Mouse (Mus musculus) CH12.LX (cell line): Measurements from ENCODE around the gene Scp2. TPM values are rescaled to one million over a fixed set of nuclear protein-coding genes. Genes with fewer than 3 reads are reported as not detected.

Experiments used
- DNase-seq: peaks from one replicate; pipeline ENCODE4 v3.0.0-alpha.2; 2013; ENCODE audit errors: extremely low read depth
- H3K27ac ChIP-seq: 2 replicates; pipeline ENCODE4 v1.5.1; 2012; ENCODE audit warnings: low read depth, mild to moderate bottlenecking, control low read depth, moderate library complexity; ENCODE audit not compliant: insufficient read depth
- H3K27me3 ChIP-seq: replicated peaks from 2 replicates; pipeline ENCODE3; 2012; ENCODE audit warnings: inconsistent platforms
- H3K36me3 ChIP-seq, 2 experiments: replicated peaks in 1 of 2; 2 replicates each; pipeline versions ENCODE3 to v1.6.1; 2012; ENCODE audit warnings: inconsistent platforms in 1 of 2, low read length in 1 of 2, mild to moderate bottlenecking in 1 of 2, mixed read lengths in 1 of 2, moderate library complexity in 1 of 2; ENCODE audit not compliant: control insufficient read depth in 1 of 2, insufficient read depth in 1 of 2
- H3K4me1 ChIP-seq, 2 experiments: 2 replicates each; pipeline ENCODE4 v1.6.1; 2012; ENCODE audit warnings: inconsistent platforms in 1 of 2, moderate library complexity in 1 of 2; ENCODE audit not compliant: insufficient read depth in 2 of 2, control insufficient read depth in 1 of 2
- H3K4me2 ChIP-seq: 2 replicates; pipeline ENCODE4 v1.6.1; 2012; ENCODE audit warnings: low read depth, mild to moderate bottlenecking, control low read depth; ENCODE audit not compliant: poor library complexity, insufficient read depth, severe bottlenecking
- H3K4me3 ChIP-seq, 3 experiments: fragments of 150-350 bp in 1 of 3; sonication (generic) in 1 of 3; replicated peaks in 1 of 3; 2 replicates each; pipeline versions ENCODE3 to v1.5.1; 2011 to 2012; ENCODE audit warnings: low read depth in 2 of 3, low read length in 2 of 3, mild to moderate bottlenecking in 2 of 3, moderate library complexity in 2 of 3, control low read depth in 1 of 3, improper control_type of control experiment in 1 of 3, inconsistent platforms in 1 of 3, mixed read lengths in 1 of 3; ENCODE audit not compliant: poor library complexity in 1 of 3
- H3K79me2 ChIP-seq: replicated peaks from 2 replicates; pipeline ENCODE4 v1.6.1; 2012; ENCODE audit warnings: mild to moderate bottlenecking, moderate library complexity; ENCODE audit not compliant: control insufficient read depth, poor library complexity, insufficient read depth, severe bottlenecking; ENCODE audit errors: extremely low read depth
- H3K9ac ChIP-seq: 2 replicates; pipeline ENCODE4 v1.6.1; 2012; ENCODE audit warnings: low read depth, mild to moderate bottlenecking, control low read depth, moderate library complexity; ENCODE audit not compliant: insufficient read depth
- H3K9me3 ChIP-seq: replicated peaks from 2 replicates; pipeline ENCODE3; 2012; ENCODE audit warnings: low read length, inconsistent platforms, mixed read lengths
- BHLHE40 ChIP-seq: IDR thresholded peaks from 2 replicates; pipeline ENCODE4 v1.6.1; 2011; ENCODE audit warnings: mild to moderate bottlenecking, low read depth, low read length, improper control_type of control experiment
- CHD1 ChIP-seq: IDR thresholded peaks from 2 replicates; pipeline ENCODE4 v1.6.1; 2012; ENCODE audit warnings: low read depth, low read length, improper control_type of control experiment, inconsistent platforms
- CHD2 ChIP-seq: IDR thresholded peaks from 2 replicates; pipeline ENCODE4 v1.6.1; 2011; ENCODE audit warnings: low read length, improper control_type of control experiment
- CTCF ChIP-seq, 2 experiments: IDR thresholded peaks in 1 of 2; conservative IDR thresholded peaks in 1 of 2; 2 replicates each; pipeline ENCODE4 v1.5.1; 2011 to 2012; ENCODE audit warnings: low read depth in 2 of 2, low read length in 2 of 2, improper control_type of control experiment in 1 of 2, inconsistent platforms in 1 of 2, mild to moderate bottlenecking in 1 of 2, moderate library complexity in 1 of 2
- E2F4 ChIP-seq: IDR thresholded peaks from 2 replicates; pipeline ENCODE4 v1.6.1; 2011; ENCODE audit warnings: low read depth, low read length, improper control_type of control experiment; ENCODE audit not compliant: insufficient replicate concordance
- ELF1 ChIP-seq: IDR thresholded peaks from 2 replicates; pipeline ENCODE4 v1.6.1; 2014; ENCODE audit warnings: low read depth, mild to moderate bottlenecking, inconsistent platforms, low read length, improper control_type of control experiment
- EP300 ChIP-seq: IDR thresholded peaks from 2 replicates; pipeline ENCODE4 v1.6.1; 2011; ENCODE audit warnings: low read length, improper control_type of control experiment
- ETS1 ChIP-seq: conservative IDR thresholded peaks from 2 replicates; pipeline ENCODE4 v1.6.1; 2012; ENCODE audit warnings: low read depth, mild to moderate bottlenecking, inconsistent platforms, low read length, improper control_type of control experiment, moderate library complexity
- GABPA ChIP-seq: IDR thresholded peaks from 2 replicates; pipeline ENCODE4 v1.6.1; 2012; ENCODE audit warnings: low read depth, low read length, improper control_type of control experiment, inconsistent platforms; ENCODE audit not compliant: insufficient replicate concordance
- HCFC1 ChIP-seq: IDR thresholded peaks from 2 replicates; pipeline ENCODE4 v1.6.1; 2012; ENCODE audit warnings: low read depth, mild to moderate bottlenecking, inconsistent platforms, low read length, improper control_type of control experiment
- IRF4 ChIP-seq: IDR thresholded peaks from 2 replicates; pipeline ENCODE4 v1.6.1; 2014; ENCODE audit warnings: low read depth, mild to moderate bottlenecking, inconsistent platforms, low read length, improper control_type of control experiment
- JUN ChIP-seq: IDR thresholded peaks from 2 replicates; pipeline ENCODE4 v1.6.1; 2011; ENCODE audit warnings: low read depth, mild to moderate bottlenecking, low read length, improper control_type of control experiment, moderate library complexity; ENCODE audit not compliant: insufficient read depth
- JUND ChIP-seq: conservative IDR thresholded peaks from 2 replicates; pipeline ENCODE4 v1.6.1; 2011; ENCODE audit warnings: low read depth, low read length, improper control_type of control experiment
- KAT2A ChIP-seq: IDR thresholded peaks from 2 replicates; pipeline ENCODE4 v1.6.1; 2012; ENCODE audit warnings: low read length, improper control_type of control experiment, inconsistent platforms; ENCODE audit not compliant: insufficient replicate concordance
- MAFK ChIP-seq: IDR thresholded peaks from 2 replicates; pipeline ENCODE4 v1.6.1; 2011; ENCODE audit warnings: low read length, improper control_type of control experiment; ENCODE audit not compliant: insufficient replicate concordance
- MAX ChIP-seq: IDR thresholded peaks from 2 replicates; pipeline ENCODE4 v1.6.1; 2011; ENCODE audit warnings: low read length, improper control_type of control experiment
- MAZ ChIP-seq: IDR thresholded peaks from 2 replicates; pipeline ENCODE4 v1.6.1; 2012; ENCODE audit warnings: low read depth, mild to moderate bottlenecking, inconsistent platforms, low read length, improper control_type of control experiment, moderate library complexity
- MEF2A ChIP-seq: IDR thresholded peaks from 2 replicates; pipeline ENCODE4 v1.6.1; 2014; ENCODE audit warnings: low read depth, mild to moderate bottlenecking, inconsistent platforms, low read length, improper control_type of control experiment, borderline replicate concordance
- MXI1 ChIP-seq: IDR thresholded peaks from 2 replicates; pipeline ENCODE4 v1.6.1; 2011; ENCODE audit warnings: mild to moderate bottlenecking, low read depth, low read length, improper control_type of control experiment
- MYC ChIP-seq: IDR thresholded peaks from 2 replicates; pipeline ENCODE4 v1.6.1; 2011; ENCODE audit warnings: low read depth, mild to moderate bottlenecking, improper control_type of control experiment, low read length
- NELFE ChIP-seq: IDR thresholded peaks from 2 replicates; pipeline ENCODE4 v1.6.1; 2011; ENCODE audit warnings: low read depth, low read length, improper control_type of control experiment
- NRF1 ChIP-seq: IDR thresholded peaks from 2 replicates; pipeline ENCODE4 v1.6.1; 2014; ENCODE audit warnings: low read depth, mild to moderate bottlenecking, inconsistent platforms, low read length, improper control_type of control experiment, moderate library complexity
- PAX5 ChIP-seq: IDR thresholded peaks from 2 replicates; pipeline ENCODE4 v1.6.1; 2012; ENCODE audit warnings: low read length, inconsistent platforms, mixed read lengths
- POLR2A ChIP-seq: IDR thresholded peaks from 2 replicates; pipeline ENCODE4 v1.6.1; 2011; ENCODE audit warnings: low read depth, mild to moderate bottlenecking, improper control_type of control experiment, low read length
- POLR2AphosphoS2 ChIP-seq: IDR thresholded peaks from 2 replicates; pipeline ENCODE4 v1.6.1; 2011; ENCODE audit warnings: low read depth, low read length, improper control_type of control experiment
- RAD21 ChIP-seq: IDR thresholded peaks from 2 replicates; pipeline ENCODE4 v1.6.1; 2011; ENCODE audit warnings: low read depth, mild to moderate bottlenecking, low read length, improper control_type of control experiment, moderate library complexity
- RCOR1 ChIP-seq: conservative IDR thresholded peaks from 2 replicates; pipeline ENCODE4 v1.6.1; 2012; ENCODE audit warnings: low read depth, mild to moderate bottlenecking, inconsistent platforms, low read length, improper control_type of control experiment
- SIN3A ChIP-seq: IDR thresholded peaks from 2 replicates; pipeline ENCODE4 v1.6.1; 2012; ENCODE audit warnings: low read length, improper control_type of control experiment, inconsistent platforms
- SMC3 ChIP-seq: IDR thresholded peaks from 2 replicates; pipeline ENCODE4 v1.6.1; 2011; ENCODE audit warnings: low read depth, low read length, improper control_type of control experiment
- TBP ChIP-seq: conservative IDR thresholded peaks from 2 replicates; pipeline ENCODE4 v1.6.1; 2011; ENCODE audit warnings: low read depth, low read length, improper control_type of control experiment
- TCF12 ChIP-seq: IDR thresholded peaks from 2 replicates; pipeline ENCODE4 v1.6.1; 2014; ENCODE audit warnings: low read depth, mild to moderate bottlenecking, inconsistent platforms, low read length, improper control_type of control experiment
- UBTF ChIP-seq: IDR thresholded peaks from 2 replicates; pipeline ENCODE4 v1.6.1; 2012; ENCODE audit warnings: low read depth, mild to moderate bottlenecking, inconsistent platforms, low read length, improper control_type of control experiment, moderate library complexity
- USF1 ChIP-seq: IDR thresholded peaks from 2 replicates; pipeline ENCODE4 v1.6.1; 2014; ENCODE audit warnings: low read depth, mild to moderate bottlenecking, inconsistent platforms, low read length, improper control_type of control experiment
- USF2 ChIP-seq: conservative IDR thresholded peaks from 2 replicates; pipeline ENCODE4 v1.6.1; 2011; ENCODE audit warnings: low read depth, low read length, improper control_type of control experiment
- ZC3H11A ChIP-seq: IDR thresholded peaks from 2 replicates; pipeline ENCODE4 v1.6.1; 2012; ENCODE audit warnings: low read depth, mild to moderate bottlenecking, inconsistent platforms, low read length, improper control_type of control experiment
- ZKSCAN1 ChIP-seq: IDR thresholded peaks from 2 replicates; pipeline ENCODE4 v1.6.1; 2012; ENCODE audit warnings: low read depth, inconsistent platforms, low read length, improper control_type of control experiment, borderline replicate concordance
- ZMIZ1 ChIP-seq: IDR thresholded peaks from 2 replicates; pipeline ENCODE4 v1.6.1; 2012; ENCODE audit warnings: low read depth, mild to moderate bottlenecking, inconsistent platforms, low read length, improper control_type of control experiment
- ZNF384 ChIP-seq: IDR thresholded peaks from 2 replicates; pipeline ENCODE4 v1.6.1; 2012; ENCODE audit warnings: low read depth, low read length, improper control_type of control experiment, inconsistent platforms
- dilution Hi-C: fragments of 300-500 bp; cut with MboI; formaldehyde crosslinking; loops from 2 replicates; pipeline ENCODE4 v1.14.3; 2020; ENCODE audit warnings: low sequenced_read_pairs; ENCODE audit not compliant: extremely low pct_unique_long_range_greater_than_20kb, extremely low pct_ligation_motif_present
- in situ Hi-C: fragments of 300-500 bp; cut with MboI; formaldehyde crosslinking; loops from 3 replicates; pipeline ENCODE4 v1.14.3; 2019; ENCODE audit warnings: low sequenced_read_pairs, low pct_ligation_motif_present, low pct_unique_long_range_greater_than_20kb, mixed read lengths
- polyA plus RNA-seq: library from polyadenylated mRNA; unstranded; fragments of >175 nt; gene quantifications from 2 replicates; pipeline ENCODE4 v1.2.1, GENCODE M21; 2012; ENCODE audit warnings: low read depth; ENCODE audit not compliant: insufficient read length
- total RNA-seq, 2 experiments: library from RNA; depleted of rRNA; stranded (reverse); fragments of 300-350 nt in 1 of 2; fragments of >200 nt in 1 of 2; gene quantifications; 2 replicates each; pipeline ENCODE4 v1.2.3; 2012 to 2014

The Scp2 gene
- total and polyA plus RNA-seq, 3 experiments: 65.0 to 127 (median 97.8) TPM

GRCm38 (mm10) chr4:108165152-108165895 lies 20.5 kb upstream of the Scp2 start, which contains the start of gene Echdc2:
TSS of gene Echdc2 (plus strand) at chr4:108165437.
- H3K27me3 ChIP-seq: peaks cover 12% of the 10 kb centered on the region
- in situ Hi-C loops (no loop called here), dilution Hi-C loops (no loop called here)
- H3K4me1 ChIP-seq: peaks cover 0 to 4% of the 10 kb centered on the region in 2 experiments; a peak in 1 of 4 replicates
- TF ChIP-seq E2F4 (no peak), EP300 (no peak), ETS1 (no peak), MAX (no peak), NRF1 (no peak), ZNF384 (no peak), TBP (no peak), IRF4 (no peak), MAFK (no peak), USF2 (no peak), GABPA (no peak), BHLHE40 (peak; percentile 40; the same call in 1 of the 2 replicates), USF1 (no peak), NELFE (no peak), JUN (no peak), HCFC1 (no peak), POLR2A (peak; percentile 61), KAT2A (no peak), CTCF (conservative IDR thresholded peaks at IDR 0.05 in 1 of 2, IDR thresholded peaks at IDR 0.05 in 1 of 2; ENCODE audit: low read depth in 2 of 2, low read length in 2 of 2) (peak in 1 of 2 experiments; percentile 51; a peak in 2 of 4 replicates), ZC3H11A (no peak), ELF1 (peak; percentile 55; the same call in 1 of the 2 replicates), RAD21 (peak; percentile 26), SMC3 (peak; percentile 3; the same call in 1 of the 2 replicates), TCF12 (0 out of 2 replicates have a peak, but pooled peaks have one; percentile 29), CHD1 (no peak), RCOR1 (no peak), ZMIZ1 (no peak), MYC (no peak), SIN3A (peak; percentile 43; the same call in 1 of the 2 replicates), MEF2A (no peak), ZKSCAN1 (no peak), CHD2 (no peak), MXI1 (no peak), POLR2AphosphoS2 (no peak), MAZ (no peak), JUND (no peak), PAX5 (no peak), UBTF (peak; percentile 78; the same call in 1 of the 2 replicates)
- H3K9me3 ChIP-seq: no peaks in the 10 kb centered on the region
- peak within 1 kb of the TSS; percentile 70 for H3K9ac ChIP-seq
- peak; percentile 36 for DNase-seq
- H3K79me2 ChIP-seq: no peaks in the 10 kb centered on the region
- peak within 1 kb of the TSS; percentile 69 for H3K4me2 ChIP-seq
- H3K4me3 ChIP-seq: peak within 1 kb of the TSS; percentile 71 to 82 (median 72)
- no peak within 1 kb of the TSS for H3K27ac ChIP-seq
- H3K36me3 ChIP-seq: peaks cover 3 to 25% of the 10 kb centered on the region in 2 experiments
